Mouse (Mus musculus) hindbrain, postnatal 0 days (tissue): ENCODE results near the gene Fgfr2. TPM values are rescaled to one million over a fixed set of nuclear protein-coding genes. Genes with fewer than 3 reads are reported as not detected.

Experiments
- ATAC-seq: fragments of 200-750 bp; cut with Nextera tagmentation; 2 replicates; pipeline ENCODE4 v1.8.0; 2017; ENCODE audit warnings: mild to moderate bottlenecking, moderate TSS enrichment, moderate library complexity
- DNase-seq: peaks from one replicate; pipeline ENCODE4 v3.0.0-alpha.2; 2015; ENCODE audit warnings: low spot score
- H3K27ac ChIP-seq: fragments of 300-500 bp; sonication (generic); 2 replicates; pipeline ENCODE4 v1.5.1; 2014; ENCODE audit warnings: mild to moderate bottlenecking
- H3K27me3 ChIP-seq: fragments of 300-500 bp; sonication (generic); 2 replicates; pipeline ENCODE4 v1.6.1; 2014; ENCODE audit warnings: low read length, mixed read lengths; ENCODE audit not compliant: insufficient read depth
- H3K36me3 ChIP-seq: fragments of 300-500 bp; sonication (generic); 2 replicates; pipeline ENCODE4 v1.6.1; 2014; ENCODE audit warnings: low read length, mixed read lengths; ENCODE audit not compliant: insufficient read depth
- H3K4me1 ChIP-seq: fragments of 300-500 bp; sonication (generic); 2 replicates; pipeline ENCODE4 v1.6.1; 2014; ENCODE audit warnings: antibody characterized with exemption, low read length, mixed read lengths; ENCODE audit not compliant: insufficient read depth
- H3K4me2 ChIP-seq: fragments of 300-500 bp; sonication (generic); 2 replicates; pipeline ENCODE4 v1.6.1; 2014; ENCODE audit warnings: low read depth, mild to moderate bottlenecking, low read length, moderate library complexity, mixed read lengths
- H3K4me3 ChIP-seq: fragments of 300-500 bp; sonication (generic); 2 replicates; pipeline ENCODE4 v1.5.1; 2014; ENCODE audit warnings: low read length
- H3K9ac ChIP-seq: fragments of 300-500 bp; sonication (generic); replicated peaks from 2 replicates; pipeline ENCODE4 v1.6.1; 2014; ENCODE audit warnings: mild to moderate bottlenecking, low read length, moderate library complexity, mixed read lengths
- H3K9me3 ChIP-seq: fragments of 300-500 bp; sonication (generic); 2 replicates; pipeline ENCODE4 v1.6.1; 2016; ENCODE audit warnings: low read length, mixed read lengths
- CTCF ChIP-seq: IDR thresholded peaks from 2 replicates; pipeline ENCODE4 v1.5.1; 2016; ENCODE audit warnings: antibody characterized with exemption, control low read depth, low read depth
- WGBS: fragments of 180-500 bp; shearing (Covaris S2); extraction: QIAGEN DNeasy Blood & Tissue Kit; methylation state at CpG from one replicate; pipeline ENCODE4 v1.1.7; 2014; 5-methylcytosine and 5-hydroxymethylcytosine counted together
- polyA plus RNA-seq: library from polyadenylated mRNA; unstranded; fragments of >200 nt; fragmentation: Nextera tagmentation; extraction: Ambion mirVana; gene quantifications from 2 replicates; pipeline ENCODE4 v1.2.1, GENCODE M21; 2015
- total RNA-seq: library from RNA; depleted of rRNA; stranded (reverse); fragments of >200 nt; gene quantifications from 2 replicates; pipeline ENCODE4 v1.2.3, GENCODE M21; 2014

The Fgfr2 gene
- total and polyA plus RNA-seq, 2 experiments from 2014 or later: 17.3 to 49.0 TPM

DNA sequence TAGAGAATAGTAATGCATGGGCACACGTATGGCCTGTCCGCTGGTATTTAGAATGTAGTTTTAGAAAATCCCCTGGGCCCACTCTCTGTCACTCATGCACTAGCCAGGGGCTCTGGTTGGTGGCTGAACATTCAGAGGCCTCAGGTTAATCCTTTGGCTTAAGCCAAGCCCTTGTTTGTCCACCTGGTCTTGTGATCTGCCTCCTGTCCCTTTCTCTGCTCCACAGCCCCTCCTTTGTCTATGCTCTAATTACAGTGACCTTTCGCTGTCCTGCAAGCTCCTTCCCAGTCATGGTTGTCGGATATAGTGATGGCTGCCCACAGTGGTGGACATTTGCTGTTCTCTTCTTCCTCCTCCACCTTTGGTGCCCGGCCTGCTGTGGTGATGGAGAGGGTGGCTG is 2460.9 kb downstream of the Fgfr2 start:
- Histone ChIP-seq H3K36me3 (no peaks in the 10 kb centered on the region), H3K9ac (no peak overlapping the region), H3K4me3 (no peak overlapping the region), H3K4me1 (no peaks in the 10 kb centered on the region), H3K9me3 (no peaks in the 10 kb centered on the region), H3K27me3 (no peaks in the 10 kb centered on the region), H3K27ac (no peak overlapping the region), H3K4me2 (no peak overlapping the region)
- WGBS: 54% methylated on average over 5 of the region's 5 CpGs
- ATAC-seq: no peak
- TF ChIP-seq CTCF: no peak
- no peak for DNase-seq

DNA sequence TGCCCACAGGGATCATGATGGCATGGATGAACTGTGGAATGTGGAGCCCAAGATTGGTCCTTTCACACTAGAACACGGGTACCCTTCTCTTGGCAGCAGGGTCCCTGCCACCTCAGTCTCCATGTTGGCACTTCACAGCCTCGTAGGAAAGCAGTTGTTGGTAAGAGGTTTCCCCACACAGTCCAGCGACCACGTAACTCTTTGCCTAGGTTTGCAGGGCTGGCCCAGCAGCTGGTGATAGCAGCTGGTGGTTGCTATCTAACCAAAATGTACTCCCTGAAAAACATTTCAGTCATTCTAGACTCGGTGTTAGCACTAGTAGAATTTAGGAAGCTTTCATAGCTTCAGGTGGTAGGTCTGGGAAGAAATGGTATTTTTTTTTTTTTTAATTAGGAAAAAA is 2464.0 kb downstream of the Fgfr2 start:
- H3K4me2 ChIP-seq: no peak overlapping the region
- H3K4me3 ChIP-seq: no peak overlapping the region
- no peaks in the 10 kb centered on the region for H3K27me3 ChIP-seq
- no peak overlapping the region for H3K9ac ChIP-seq
- no peaks in the 10 kb centered on the region for H3K9me3 ChIP-seq
- no peak overlapping the region for H3K27ac ChIP-seq
- no peaks in the 10 kb centered on the region for H3K36me3 ChIP-seq
- H3K4me1 ChIP-seq: no peaks in the 10 kb centered on the region
- ATAC-seq: no peak
- WGBS: 86% methylated on average over 5 of the region's 5 CpGs
- TF ChIP-seq CTCF: no peak
- DNase-seq: no peak

DNA sequence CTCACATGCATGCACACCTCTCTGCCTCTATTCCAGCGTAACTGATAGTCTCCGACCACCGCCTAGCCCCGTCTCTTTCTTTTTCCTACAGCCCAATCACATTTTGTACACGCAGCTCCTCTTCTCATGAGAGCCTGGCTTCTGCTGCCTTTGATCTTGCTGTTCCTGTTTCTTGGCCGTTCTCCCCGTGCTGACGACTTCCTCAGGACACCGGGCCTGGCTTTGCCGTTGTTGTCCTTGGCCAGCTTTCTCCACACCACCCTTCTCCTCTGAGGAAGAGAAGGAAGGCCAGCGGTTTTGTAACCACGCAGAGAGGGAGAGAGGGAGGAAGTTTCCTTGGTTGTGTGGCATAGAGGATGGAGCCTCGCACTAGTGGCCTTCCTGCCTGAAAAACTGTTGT is 2465.4 kb downstream of the Fgfr2 start:
- no peak for DNase-seq
- H3K4me2 ChIP-seq: no peak overlapping the region
- no peaks in the 10 kb centered on the region for H3K27me3 ChIP-seq
- H3K9me3 ChIP-seq: no peaks in the 10 kb centered on the region
- no peaks in the 10 kb centered on the region for H3K36me3 ChIP-seq
- ATAC-seq: no peak
- TF ChIP-seq CTCF: no peak
- H3K4me1 ChIP-seq: no peaks in the 10 kb centered on the region
- no peak overlapping the region for H3K27ac ChIP-seq
- 82% methylated on average over 13 of the region's 13 CpGs for WGBS
- no peak overlapping the region for H3K4me3 ChIP-seq
- no peak overlapping the region for H3K9ac ChIP-seq

DNA sequence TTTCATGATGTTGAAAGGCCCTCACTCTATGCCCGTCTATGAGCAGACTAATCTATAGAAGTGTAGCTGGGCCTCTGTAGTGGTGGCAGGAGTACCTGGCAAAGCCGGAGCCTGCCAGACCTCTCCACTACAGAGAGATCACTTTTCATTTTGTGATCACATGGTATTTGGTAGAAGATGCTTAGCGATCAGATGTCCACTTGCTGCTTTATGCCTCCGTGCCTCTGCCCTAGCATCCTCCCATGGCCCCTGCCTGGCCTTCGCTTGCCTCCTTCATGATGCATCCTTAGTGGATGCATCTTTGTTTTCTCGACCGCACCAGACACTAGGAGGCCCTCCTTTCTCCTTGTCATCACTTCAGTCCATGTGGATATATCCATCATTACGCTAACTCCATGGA is 2466.2 kb downstream of the Fgfr2 start:
- TF ChIP-seq CTCF: no peak

DNA sequence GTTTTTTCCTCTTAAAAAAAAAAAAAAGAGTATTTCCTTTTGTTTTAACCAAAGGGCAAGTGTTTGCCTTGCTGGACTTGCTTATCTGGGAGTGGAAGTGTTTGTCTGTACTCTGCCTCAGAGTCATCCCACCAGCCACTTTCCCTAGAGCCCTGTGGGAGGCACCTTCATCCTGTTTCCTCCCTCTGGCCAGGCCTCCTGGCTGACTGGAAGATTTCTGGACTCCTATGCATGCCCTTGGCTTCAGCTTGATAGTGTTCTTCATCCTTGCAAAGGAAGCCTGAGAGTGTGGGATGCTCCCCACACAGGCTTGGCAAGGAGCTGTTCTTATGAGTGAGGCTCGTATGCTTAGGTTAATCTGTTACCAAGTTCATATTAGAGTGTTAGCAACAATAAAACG is 2468.6 kb downstream of the Fgfr2 start:
- no peaks in the 10 kb centered on the region for H3K9me3 ChIP-seq
- no peaks in the 10 kb centered on the region for H3K36me3 ChIP-seq
- ATAC-seq: no peak
- no peak overlapping the region for H3K4me2 ChIP-seq
- no peaks in the 10 kb centered on the region for H3K27me3 ChIP-seq
- DNase-seq: no peak
- TF ChIP-seq CTCF: no peak
- no peaks in the 10 kb centered on the region for H3K4me1 ChIP-seq
- WGBS: 84% methylated on average over 2 of the region's 2 CpGs
- H3K27ac ChIP-seq: no peak overlapping the region
- no peak overlapping the region for H3K9ac ChIP-seq
- H3K4me3 ChIP-seq: no peak overlapping the region

More for the DNA sequence above, 2466.2 kb downstream of the Fgfr2 start:
- H3K27ac ChIP-seq: no peak overlapping the region
- H3K4me3 ChIP-seq: no peak overlapping the region
- no peak overlapping the region for H3K9ac ChIP-seq
- no peaks in the 10 kb centered on the region for H3K36me3 ChIP-seq
- WGBS: 95% methylated on average over 8 of the region's 8 CpGs
- no peaks in the 10 kb centered on the region for H3K27me3 ChIP-seq
- no peak for ATAC-seq
- H3K9me3 ChIP-seq: no peaks in the 10 kb centered on the region
- no peak for DNase-seq
- H3K4me2 ChIP-seq: no peak overlapping the region
- no peaks in the 10 kb centered on the region for H3K4me1 ChIP-seq

DNA sequence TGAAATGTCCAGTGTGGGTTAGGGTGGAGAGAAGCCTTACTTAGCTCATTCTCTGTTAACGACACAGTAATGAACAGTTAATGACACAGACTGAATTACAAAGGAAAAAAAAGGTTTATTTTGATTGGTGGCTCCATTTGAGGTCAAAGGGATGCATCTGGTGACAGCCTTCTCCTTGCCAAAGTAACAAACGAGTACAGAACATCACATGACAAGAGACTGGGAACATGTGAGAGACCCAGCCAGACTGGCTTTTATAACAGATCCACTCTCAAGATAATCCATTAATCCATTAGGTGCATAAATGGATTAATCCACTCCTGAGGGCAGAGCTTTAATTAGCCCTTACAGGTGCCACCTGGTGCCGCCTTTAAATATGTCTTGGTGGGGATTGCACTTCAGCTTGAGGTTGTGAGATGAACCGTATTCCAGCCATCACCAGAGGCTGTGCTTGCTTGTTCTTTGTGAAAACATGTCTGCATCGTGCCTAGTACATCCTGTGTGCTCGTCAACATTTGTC is 2470.1 kb downstream of the Fgfr2 start:
- Histone ChIP-seq H3K27ac (no peak overlapping the region), H3K9me3 (no peaks in the 10 kb centered on the region), H3K4me3 (no peak overlapping the region), H3K4me2 (no peak overlapping the region), H3K4me1 (no peaks in the 10 kb centered on the region), H3K9ac (no peak overlapping the region), H3K36me3 (no peaks in the 10 kb centered on the region), H3K27me3 (no peaks in the 10 kb centered on the region)
- ATAC-seq: no peak
- no peak for DNase-seq
- 54% methylated on average over 6 of the region's 6 CpGs for WGBS
- TF ChIP-seq CTCF: no peak

DNA sequence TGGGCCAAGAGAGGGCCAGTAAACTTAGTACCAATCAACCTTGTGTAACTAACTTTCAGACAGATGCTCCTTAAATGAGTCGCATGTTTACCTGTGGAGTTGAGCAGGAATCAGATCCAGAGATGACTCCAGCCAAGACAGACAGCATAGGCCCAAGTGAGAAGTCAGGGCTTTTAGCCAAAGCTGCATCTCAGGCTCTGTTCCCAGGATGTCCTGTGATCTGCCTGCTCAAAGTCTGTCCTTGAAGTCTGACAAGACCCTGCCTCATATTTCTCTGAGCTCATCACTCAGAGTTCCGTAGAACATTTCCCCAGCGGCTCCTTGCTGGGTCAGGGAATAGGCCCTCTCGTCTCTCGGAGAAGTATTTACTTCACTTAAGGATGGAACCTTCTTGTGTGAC is 2472.5 kb downstream of the Fgfr2 start:
- no peak for TF ChIP-seq CTCF
- no peaks in the 10 kb centered on the region for H3K27me3 ChIP-seq
- DNase-seq (no peak), ATAC-seq (no peak)
- H3K9ac ChIP-seq: no peak overlapping the region
- no peak overlapping the region for H3K27ac ChIP-seq
- no peak overlapping the region for H3K4me3 ChIP-seq
- H3K36me3 ChIP-seq: no peaks in the 10 kb centered on the region
- H3K4me1 ChIP-seq: no peaks in the 10 kb centered on the region; the same call in 1 of the 2 replicates
- 86% methylated on average over 5 of the region's 5 CpGs for WGBS
- H3K4me2 ChIP-seq: no peak overlapping the region
- H3K9me3 ChIP-seq: no peaks in the 10 kb centered on the region
